Mouse (Mus musculus) testis, adult 2 months (tissue): ENCODE data around the gene Wnt7a.

Experiments
- CTCF ChIP-seq: fragments of 200-500 bp; IDR thresholded peaks from 2 replicates; pipeline ENCODE4 v1.5.1; 2012; ENCODE audit warnings: low read depth, mild to moderate bottlenecking, inconsistent platforms, low read length, moderate library complexity; ENCODE audit not compliant: control insufficient read depth, insufficient read depth, insufficient replicate concordance
- POLR2A ChIP-seq: fragments of 200-500 bp; IDR thresholded peaks from 2 replicates; pipeline ENCODE4 v1.6.1; 2012; ENCODE audit warnings: low read depth, mild to moderate bottlenecking, inconsistent platforms, low read length, moderate library complexity; ENCODE audit not compliant: control insufficient read depth

DNA sequence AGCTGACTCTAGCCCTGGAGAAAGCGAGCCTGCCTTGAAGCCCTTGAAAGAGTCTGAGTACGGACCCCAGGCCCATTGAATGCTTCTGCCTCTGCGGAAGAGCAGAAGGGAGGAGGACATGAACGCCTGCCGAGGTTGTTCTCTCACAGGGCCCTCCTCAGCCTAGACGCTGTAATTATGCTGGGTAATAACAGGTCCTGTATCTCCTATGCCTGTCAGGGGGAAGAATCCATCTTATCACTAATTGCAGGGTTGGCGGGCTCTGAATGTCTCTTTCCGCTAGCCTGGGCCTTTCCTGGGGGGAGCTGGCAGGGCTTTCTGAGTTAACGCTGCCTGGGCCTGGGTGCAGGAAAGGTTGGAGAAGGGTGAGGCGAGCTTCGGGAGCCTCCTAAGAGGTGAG, 86.4 kb downstream of the Wnt7a start:
- TF ChIP-seq POLR2A (no peak), CTCF (no peak)
